Mouse (Mus musculus) cortical plate, adult 2 months (tissue): ENCODE results near the gene Tomm40. TPM values are rescaled to one million over a fixed set of nuclear protein-coding genes. Genes with fewer than 3 reads are reported as not detected.

ENCODE experiments used
- H3K27ac ChIP-seq: fragments of 200-500 bp; 2 replicates; pipeline ENCODE4 v1.5.1; 2012; ENCODE audit warnings: low read length, control low read depth, inconsistent platforms; ENCODE audit not compliant: insufficient read depth
- H3K4me1 ChIP-seq: fragments of 200-500 bp; 2 replicates; pipeline ENCODE4 v1.6.1; 2011; ENCODE audit warnings: low read length; ENCODE audit not compliant: control insufficient read depth, insufficient read depth
- H3K4me3 ChIP-seq: fragments of 200-500 bp; 2 replicates; pipeline ENCODE4 v1.5.1; 2011; ENCODE audit warnings: mild to moderate bottlenecking, low read length, control low read depth; ENCODE audit not compliant: insufficient read depth
- CTCF ChIP-seq: fragments of 200-500 bp; IDR thresholded peaks from 2 replicates; pipeline ENCODE4 v1.5.1; 2011; ENCODE audit warnings: mild to moderate bottlenecking, control low read depth, low read length; ENCODE audit not compliant: insufficient read depth; ENCODE audit errors: extremely low read depth
- POLR2A ChIP-seq: fragments of 200-500 bp; IDR thresholded peaks from 2 replicates; pipeline ENCODE4 v1.6.1; 2011; ENCODE audit warnings: mild to moderate bottlenecking, low read length, control low read depth; ENCODE audit not compliant: insufficient read depth; ENCODE audit errors: extremely low read depth
- polyA plus RNA-seq: library from polyadenylated mRNA; depleted of rRNA; stranded (reverse); fragments of >200 nt; gene quantifications from 2 replicates; pipeline ENCODE4 v1.2.3, GENCODE M21; 2012

Gene Tomm40
- polyA plus RNA-seq, 1 experiment: 108 TPM

- Histone ChIP-seq H3K4me3 (no peak overlapping the region), H3K4me1 (no peaks in the 10 kb centered on the region), H3K27ac (no peak overlapping the region)
- TF ChIP-seq POLR2A (no peak), CTCF (no peak)
Measured at GRCm38 (mm10) chr7:19713598-19713997, 1.6 kb downstream of the Tomm40 start.

GRCm38 (mm10) chr7:19713196-19713595, 2.0 kb downstream of the Tomm40 start:
- H3K27ac ChIP-seq: no peak overlapping the region
- no peak for TF ChIP-seq POLR2A
- peak; percentile 33 for TF ChIP-seq CTCF

GRCm38 (mm10) chr7:19712414-19712813, 2.8 kb downstream of the Tomm40 start:
- no peak overlapping the region for H3K4me3 ChIP-seq
- H3K27ac ChIP-seq: no peak overlapping the region
- H3K4me1 ChIP-seq: no peaks in the 10 kb centered on the region
- TF ChIP-seq POLR2A: no peak
- TF ChIP-seq CTCF: 0 out of 2 replicates have a peak, but pooled peaks have one; percentile 14

More at GRCm38 (mm10) chr7:19713196-19713595, 2.0 kb downstream of the Tomm40 start:
- Histone ChIP-seq H3K4me3 (no peak overlapping the region), H3K4me1 (no peaks in the 10 kb centered on the region)

- no peak overlapping the region for H3K4me3 ChIP-seq
- no peak overlapping the region for H3K27ac ChIP-seq
- TF ChIP-seq CTCF (no peak), POLR2A (no peak)
- no peaks in the 10 kb centered on the region for H3K4me1 ChIP-seq
Measured at GRCm38 (mm10) chr7:19710650-19711049, 4.6 kb downstream of the Tomm40 start.

GRCm38 (mm10) chr7:19705271-19705670, 10.0 kb downstream of the Tomm40 start:
- H3K4me3 ChIP-seq: no peak overlapping the region

GRCm38 (mm10) chr7:19704475-19704874, 10.8 kb downstream of the Tomm40 start:
- Histone ChIP-seq H3K27ac (no peak overlapping the region), H3K4me3 (no peak overlapping the region), H3K4me1 (peaks cover under 1% of the 10 kb centered on the region; the same call in 1 of the 2 replicates)
- no peak for TF ChIP-seq CTCF
- TF ChIP-seq POLR2A: no peak

More at GRCm38 (mm10) chr7:19705271-19705670, 10.0 kb downstream of the Tomm40 start:
- no peak overlapping the region for H3K27ac ChIP-seq
- no peak for TF ChIP-seq CTCF
- TF ChIP-seq POLR2A: no peak
- no peaks in the 10 kb centered on the region for H3K4me1 ChIP-seq

GRCm38 (mm10) chr7:19702859-19703555, 12.2 kb downstream of the Tomm40 start:
- peaks cover 4% of the 10 kb centered on the region; the same call in 1 of the 2 replicates for H3K4me1 ChIP-seq
- no peak overlapping the region for H3K4me3 ChIP-seq
- no peak overlapping the region for H3K27ac ChIP-seq
- no peak for TF ChIP-seq CTCF
- TF ChIP-seq POLR2A: no peak

- Histone ChIP-seq H3K4me1 (peaks cover 4% of the 10 kb centered on the region; the same call in 1 of the 2 replicates), H3K4me3 (no peak overlapping the region), H3K27ac (peak overlapping the region; percentile 83; the same call in 1 of the 2 replicates)
- TF ChIP-seq POLR2A (no peak), CTCF (peak; percentile 60)
Measured at GRCm38 (mm10) chr7:19701069-19701761, 14.0 kb downstream of the Tomm40 start.

- peak overlapping the region; percentile 38; the same call in 1 of the 2 replicates for H3K27ac ChIP-seq
- no peak overlapping the region for H3K4me3 ChIP-seq
- peaks cover 4% of the 10 kb centered on the region; the same call in 1 of the 2 replicates for H3K4me1 ChIP-seq
- TF ChIP-seq CTCF (no peak), POLR2A (no peak)
Measured at GRCm38 (mm10) chr7:19700299-19701068, 14.8 kb downstream of the Tomm40 start.

- TF ChIP-seq POLR2A: no peak
- TF ChIP-seq CTCF: no peak
- Histone ChIP-seq H3K27ac (peak overlapping the region; percentile 62; the same call in 1 of the 2 replicates), H3K4me3 (no peak overlapping the region), H3K4me1 (peaks cover 4% of the 10 kb centered on the region; the same call in 1 of the 2 replicates)
Measured at GRCm38 (mm10) chr7:19699827-19700148, 15.4 kb downstream of the Tomm40 start.
